Mouse (Mus musculus) midbrain, embryonic 14.5 days (tissue): Measurements from ENCODE around the gene Dach1. TPM values are rescaled to one million over a fixed set of nuclear protein-coding genes. Genes with fewer than 3 reads are reported as not detected.

ENCODE experiments used
- ATAC-seq: fragments of 200-750 bp; cut with Nextera tagmentation; 2 replicates; pipeline ENCODE4 v1.8.0; 2017; ENCODE audit warnings: moderate number of reproducible peaks, moderate library complexity; ENCODE audit not compliant: low FRiP score, low TSS enrichment
- DNase-seq: peaks from one replicate; pipeline ENCODE4 v3.0.0-alpha.2; 2015
- H3K27ac ChIP-seq: fragments of 300-500 bp; sonication (generic); replicated peaks from 2 replicates; pipeline ENCODE4 v1.5.1; 2014; ENCODE audit warnings: mild to moderate bottlenecking, low read depth, low read length, moderate library complexity
- H3K27me3 ChIP-seq: fragments of 300-500 bp; sonication (generic); 2 replicates; pipeline ENCODE4 v1.6.1; 2014; ENCODE audit warnings: low read length, control low read depth, mixed read lengths; ENCODE audit not compliant: control insufficient read depth, insufficient read depth
- H3K36me3 ChIP-seq: fragments of 300-500 bp; sonication (generic); 2 replicates; pipeline ENCODE4 v1.6.1; 2014; ENCODE audit warnings: low read length, control low read depth; ENCODE audit not compliant: control insufficient read depth, insufficient read depth
- H3K4me1 ChIP-seq: fragments of 300-500 bp; sonication (generic); 2 replicates; pipeline ENCODE4 v1.6.1; 2014; ENCODE audit warnings: mild to moderate bottlenecking, antibody characterized with exemption, low read length, control low read depth; ENCODE audit not compliant: control insufficient read depth, insufficient read depth
- H3K4me2 ChIP-seq: fragments of 300-500 bp; sonication (generic); 2 replicates; pipeline ENCODE4 v1.6.1; 2014; ENCODE audit warnings: mild to moderate bottlenecking, low read length, moderate library complexity
- H3K4me3 ChIP-seq: fragments of 300-500 bp; sonication (generic); replicated peaks from 2 replicates; pipeline ENCODE4 v1.5.1; 2014; ENCODE audit warnings: low read depth, low read length
- H3K9ac ChIP-seq: fragments of 300-500 bp; sonication (generic); replicated peaks from 2 replicates; pipeline ENCODE4 v1.6.1; 2014; ENCODE audit warnings: mild to moderate bottlenecking, low read length, moderate library complexity
- H3K9me3 ChIP-seq: fragments of 300-500 bp; sonication (generic); 2 replicates; pipeline ENCODE4 v1.6.1; 2016; ENCODE audit warnings: low read length, control low read depth, mixed read lengths; ENCODE audit not compliant: control insufficient read depth
- WGBS: fragments of 180-500 bp; shearing (Covaris S2); extraction: QIAGEN DNeasy Blood & Tissue Kit; methylation state at CpG from one replicate; pipeline ENCODE4 v1.1.7; 2014; 5-methylcytosine and 5-hydroxymethylcytosine counted together
- polyA plus RNA-seq: library from polyadenylated mRNA; unstranded; fragments of >200 nt; fragmentation: Nextera tagmentation; extraction: Ambion mirVana; gene quantifications from 2 replicates; pipeline ENCODE4 v1.2.1, GENCODE M21; 2014

The Dach1 gene
- polyA plus RNA-seq, 1 experiment from 2014 or later, result 20.0 TPM

DNA sequence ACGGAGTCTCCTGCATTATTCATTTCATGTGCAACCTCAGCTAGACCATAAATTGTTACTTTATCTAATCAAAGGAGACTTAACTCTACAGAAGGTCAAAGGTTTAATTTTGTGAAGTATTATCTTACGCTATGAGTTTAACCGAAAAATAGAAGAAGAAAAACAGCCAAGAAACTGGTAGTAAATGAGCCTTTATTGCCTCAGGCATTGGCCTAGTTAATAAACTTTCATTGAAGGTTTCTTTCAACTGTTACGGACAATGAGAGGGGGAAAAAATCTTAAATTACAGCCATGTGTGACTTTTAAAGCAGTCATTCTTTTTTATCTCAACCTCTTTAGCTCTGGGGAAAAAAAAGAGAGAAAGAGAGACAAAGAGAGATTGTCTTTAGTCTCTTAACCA, 188.7 kb downstream of the Dach1 start:
- DNase-seq (no peak), ATAC-seq (no peak)
- Histone ChIP-seq H3K9me3 (no peaks in the 10 kb centered on the region), H3K27me3 (no peaks in the 10 kb centered on the region), H3K27ac (no peak overlapping the region), H3K4me3 (no peak overlapping the region), H3K4me1 (peaks cover 5% of the 10 kb centered on the region; the same call in 1 of the 2 replicates), H3K36me3 (no peaks in the 10 kb centered on the region), H3K9ac (no peak overlapping the region), H3K4me2 (no peak overlapping the region)
- 27% methylated on average over 4 of the region's 4 CpGs for WGBS

DNA sequence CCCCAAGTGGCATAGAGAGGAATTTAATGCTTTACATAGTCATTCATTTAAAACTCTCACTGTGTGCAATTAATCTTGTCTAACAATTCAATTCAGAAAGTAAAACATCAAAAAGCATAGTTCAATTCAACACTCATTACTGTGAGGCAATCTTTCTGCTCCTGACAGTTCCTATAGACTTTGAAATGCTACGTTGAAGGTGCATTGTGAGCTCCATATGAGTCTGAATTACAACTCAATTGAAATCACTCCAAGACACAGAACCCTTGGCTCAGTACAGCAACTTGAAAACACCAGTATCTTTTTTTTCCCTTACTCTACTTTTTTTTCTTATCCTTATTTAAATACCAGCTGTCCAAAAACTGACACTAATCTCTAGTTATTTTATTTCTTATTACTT, 193.5 kb downstream of the Dach1 start:
- H3K9me3 ChIP-seq, result no peaks in the 10 kb centered on the region
- H3K4me2 ChIP-seq, result no peak overlapping the region
- no peaks in the 10 kb centered on the region for H3K27me3 ChIP-seq
- no peak overlapping the region for H3K9ac ChIP-seq
- peaks cover 9% of the 10 kb centered on the region; the same call in 1 of the 2 replicates for H3K4me1 ChIP-seq
- WGBS, result 8% methylated on average over 1 of the region's 1 CpGs
- no peak for ATAC-seq
- no peak for DNase-seq
- H3K36me3 ChIP-seq, result no peaks in the 10 kb centered on the region
- no peak overlapping the region for H3K4me3 ChIP-seq
- H3K27ac ChIP-seq, result no peak overlapping the region

DNA sequence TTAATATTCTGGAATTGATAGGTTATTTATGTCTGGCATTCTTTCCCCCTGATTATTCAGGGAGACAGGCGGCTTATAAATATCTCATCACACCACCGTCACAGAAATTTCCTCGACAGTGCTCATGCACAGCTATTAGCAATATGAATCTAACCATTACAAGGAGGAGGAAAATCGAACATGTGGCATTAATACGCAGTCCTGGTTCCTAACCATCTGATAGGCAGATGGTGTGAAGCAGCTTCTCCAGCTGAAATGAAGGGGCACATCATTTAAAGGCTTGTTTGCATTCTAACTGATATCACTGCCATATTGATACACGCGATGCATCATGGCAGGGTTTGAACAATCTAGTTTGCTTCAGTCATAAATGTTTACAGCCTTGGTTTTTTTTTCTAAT, 194.1 kb downstream of the Dach1 start:
- H3K4me1 ChIP-seq, result peaks cover 9% of the 10 kb centered on the region; the same call in 1 of the 2 replicates
- ATAC-seq (no peak), DNase-seq (peak; percentile 18)
- no peak overlapping the region for H3K4me2 ChIP-seq
- WGBS, result 48% methylated on average over 7 of the region's 7 CpGs
- H3K9me3 ChIP-seq, result no peaks in the 10 kb centered on the region
- H3K27ac ChIP-seq, result no peak overlapping the region; the same call in 1 of the 2 replicates
- no peaks in the 10 kb centered on the region for H3K27me3 ChIP-seq
- no peak overlapping the region for H3K4me3 ChIP-seq
- H3K36me3 ChIP-seq, result no peaks in the 10 kb centered on the region
- no peak overlapping the region for H3K9ac ChIP-seq

DNA sequence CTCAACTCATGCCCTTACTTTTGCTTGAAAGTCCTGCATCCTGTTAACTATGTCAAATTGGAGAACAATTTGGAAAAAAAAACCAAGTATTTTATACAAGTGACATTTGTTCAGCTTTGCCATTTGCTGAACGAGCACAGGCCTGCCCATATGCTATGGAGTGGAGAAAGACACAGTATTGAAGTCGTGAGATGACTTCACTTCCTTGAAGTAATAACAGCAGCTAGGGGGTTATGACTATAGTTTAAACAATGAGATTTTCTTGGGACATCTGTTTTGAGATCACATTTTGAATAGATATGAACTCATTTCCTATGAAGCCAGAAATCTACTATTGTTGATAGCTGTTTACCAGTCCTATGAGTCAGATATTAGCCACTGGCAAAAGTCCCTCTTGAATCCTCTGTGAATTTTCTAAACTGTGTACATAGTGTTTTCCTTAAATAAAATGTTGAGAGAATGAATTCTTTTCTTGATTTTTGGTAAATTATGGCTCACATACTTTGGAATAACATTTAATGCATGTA, 205.0 kb downstream of the Dach1 start:
- Histone ChIP-seq H3K27ac (no peak overlapping the region), H3K4me2 (no peak overlapping the region), H3K9ac (no peak overlapping the region), H3K4me1 (peaks cover 17% of the 10 kb centered on the region), H3K9me3 (no peaks in the 10 kb centered on the region), H3K4me3 (no peak overlapping the region), H3K36me3 (no peaks in the 10 kb centered on the region), H3K27me3 (no peaks in the 10 kb centered on the region)
- WGBS, result 71% methylated on average over 2 of the region's 2 CpGs
- DNase-seq (no peak), ATAC-seq (no peak)

DNA sequence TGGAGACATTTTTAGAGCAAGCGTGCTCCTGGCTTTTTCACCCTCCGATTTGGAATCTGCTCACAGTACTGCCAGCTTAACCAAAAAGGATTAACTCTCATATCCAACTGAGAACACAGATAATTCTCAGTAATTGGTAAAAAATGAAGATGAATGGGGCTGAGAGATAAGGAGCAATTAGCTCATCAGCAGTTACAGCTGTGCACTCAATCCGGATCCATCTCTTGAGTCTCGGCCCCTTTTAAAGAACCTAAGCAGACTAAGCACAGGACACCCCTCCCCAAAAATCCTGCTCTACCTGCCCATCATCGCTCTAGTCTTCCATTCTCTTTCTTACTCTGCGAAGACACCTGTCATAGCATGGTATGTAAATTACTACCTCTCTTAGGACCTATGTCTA, 205.9 kb downstream of the Dach1 start:
- H3K9ac ChIP-seq, result no peak overlapping the region
- H3K4me1 ChIP-seq, result peaks cover 17% of the 10 kb centered on the region
- H3K27ac ChIP-seq, result no peak overlapping the region
- H3K4me2 ChIP-seq, result no peak overlapping the region
- H3K36me3 ChIP-seq, result no peaks in the 10 kb centered on the region
- no peaks in the 10 kb centered on the region for H3K9me3 ChIP-seq
- peak; percentile 58; the same call in 1 of the 2 replicates for ATAC-seq
- H3K27me3 ChIP-seq, result no peaks in the 10 kb centered on the region
- peak; percentile 47 for DNase-seq
- 46% methylated on average over 6 of the region's 6 CpGs for WGBS
- H3K4me3 ChIP-seq, result no peak overlapping the region

DNA sequence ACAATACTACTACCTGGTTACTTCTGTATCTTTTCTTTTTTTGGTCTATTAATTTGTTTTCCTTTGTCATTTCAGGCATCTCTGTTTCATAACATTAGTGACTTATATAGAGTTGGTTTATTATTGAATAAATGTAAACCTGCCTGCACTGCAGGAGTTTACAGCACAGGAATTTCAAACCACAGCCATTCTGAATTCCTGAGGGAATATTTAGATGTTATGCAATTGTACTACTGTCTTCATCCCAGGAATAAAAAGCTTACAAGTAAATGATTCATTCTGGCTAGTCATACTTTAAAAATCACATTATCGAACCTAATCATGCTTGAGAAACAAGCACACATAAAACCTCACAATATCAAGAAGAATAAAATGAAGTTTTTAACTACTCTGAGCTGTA, 213.2 kb downstream of the Dach1 start:
- no peak overlapping the region for H3K9ac ChIP-seq
- H3K36me3 ChIP-seq, result no peaks in the 10 kb centered on the region
- 92% methylated on average over 1 of the region's 1 CpGs for WGBS
- no peak overlapping the region for H3K4me3 ChIP-seq
- H3K4me1 ChIP-seq, result peaks cover 13% of the 10 kb centered on the region; the same call in 1 of the 2 replicates
- no peak overlapping the region for H3K27ac ChIP-seq
- H3K4me2 ChIP-seq, result no peak overlapping the region
- no peaks in the 10 kb centered on the region for H3K27me3 ChIP-seq
- no peak for ATAC-seq
- no peak for DNase-seq
- H3K9me3 ChIP-seq, result no peaks in the 10 kb centered on the region

DNA sequence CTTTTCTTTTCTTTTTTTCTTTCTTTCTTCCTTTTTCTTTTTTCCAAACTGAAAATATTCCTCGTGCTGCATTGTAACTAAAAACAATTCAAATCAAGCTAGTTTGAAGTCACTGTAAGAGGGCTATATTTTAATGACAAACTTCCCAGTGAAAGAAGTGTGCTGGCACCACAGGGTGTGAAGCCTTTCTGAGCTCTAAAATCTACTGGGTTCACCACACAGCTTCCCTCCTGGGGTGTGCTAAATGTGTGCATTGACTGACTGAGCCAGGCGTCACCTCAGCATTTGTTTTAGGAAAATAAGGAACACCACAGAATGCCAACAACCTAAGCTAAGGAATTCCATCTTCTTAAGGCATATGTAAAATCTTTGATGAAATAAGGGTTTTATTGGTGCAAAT, 224.1 kb downstream of the Dach1 start:
- Histone ChIP-seq H3K27me3 (no peaks in the 10 kb centered on the region), H3K4me3 (no peak overlapping the region), H3K4me2 (no peak overlapping the region), H3K27ac (no peak overlapping the region), H3K4me1 (no peaks in the 10 kb centered on the region), H3K9ac (no peak overlapping the region), H3K36me3 (no peaks in the 10 kb centered on the region), H3K9me3 (no peaks in the 10 kb centered on the region)
- no peak for ATAC-seq
- no peak for DNase-seq
- WGBS, result 31% methylated on average over 2 of the region's 2 CpGs

DNA sequence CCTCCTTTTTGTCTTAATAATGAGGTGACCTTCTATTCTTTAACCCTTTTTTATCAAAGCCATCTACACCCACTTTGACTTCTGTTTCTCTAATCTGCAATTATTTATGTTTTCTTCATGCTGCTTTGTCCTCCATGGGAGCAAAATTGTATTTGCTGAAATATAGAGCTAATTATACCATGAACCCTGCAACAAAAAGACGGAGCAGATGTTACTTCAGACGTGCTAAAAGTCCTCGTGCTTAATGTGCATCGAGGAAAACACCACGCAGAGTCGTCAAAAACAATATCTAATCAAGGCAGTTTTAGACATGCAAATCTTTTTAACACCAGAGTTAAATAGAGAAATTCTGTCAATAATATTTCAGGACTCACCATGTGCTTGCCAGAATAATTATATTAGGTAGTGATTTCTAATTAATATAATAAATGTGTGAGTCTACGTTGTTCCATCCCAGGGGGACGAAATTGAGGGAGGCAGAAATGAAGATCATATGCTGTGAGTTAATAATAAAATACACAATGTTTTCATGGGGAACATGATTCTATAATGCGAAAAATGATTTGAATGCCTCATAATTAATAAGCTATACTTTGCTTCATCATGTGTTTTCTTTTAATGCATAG, 224.8 kb downstream of the Dach1 start:
- Histone ChIP-seq H3K27me3 (no peaks in the 10 kb centered on the region), H3K4me2 (0 out of 2 replicates have a peak overlapping the region, but pooled peaks have one; percentile 6), H3K4me1 (no peaks in the 10 kb centered on the region), H3K9ac (no peak overlapping the region), H3K36me3 (no peaks in the 10 kb centered on the region), H3K27ac (no peak overlapping the region), H3K4me3 (no peak overlapping the region), H3K9me3 (no peaks in the 10 kb centered on the region)
- DNase-seq (peak; percentile 32), ATAC-seq (no peak)
- 31% methylated on average over 9 of the region's 9 CpGs for WGBS

DNA sequence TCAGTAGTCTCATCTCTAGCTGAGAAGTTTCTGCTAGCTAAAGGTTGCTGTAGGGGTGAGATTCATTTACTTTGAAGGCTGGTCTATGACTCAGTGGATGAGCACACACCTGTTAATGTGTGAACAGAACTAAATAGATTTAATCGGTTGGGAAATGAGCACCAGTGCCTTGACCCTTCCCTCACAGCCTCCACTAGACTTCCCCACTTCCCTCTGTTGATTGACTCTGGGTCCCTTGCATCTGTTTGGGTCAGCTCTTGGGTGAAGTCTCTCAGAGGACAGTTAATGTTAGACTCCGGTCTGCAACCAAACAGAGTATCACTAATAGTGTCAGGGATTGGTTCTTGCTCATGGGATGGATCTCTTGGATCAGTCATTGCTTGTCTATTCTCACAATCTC, 227.2 kb downstream of the Dach1 start:
- ATAC-seq (no peak), DNase-seq (no peak)
- Histone ChIP-seq H3K9ac (no peak overlapping the region), H3K36me3 (no peaks in the 10 kb centered on the region), H3K27me3 (no peaks in the 10 kb centered on the region), H3K4me2 (no peak overlapping the region), H3K4me3 (no peak overlapping the region), H3K4me1 (no peaks in the 10 kb centered on the region), H3K27ac (no peak overlapping the region), H3K9me3 (no peaks in the 10 kb centered on the region)
- 98% methylated on average over 2 of the region's 2 CpGs for WGBS
